ENCODE assay signal across 9 mouse cellular contexts in the genomic region with DNA sequence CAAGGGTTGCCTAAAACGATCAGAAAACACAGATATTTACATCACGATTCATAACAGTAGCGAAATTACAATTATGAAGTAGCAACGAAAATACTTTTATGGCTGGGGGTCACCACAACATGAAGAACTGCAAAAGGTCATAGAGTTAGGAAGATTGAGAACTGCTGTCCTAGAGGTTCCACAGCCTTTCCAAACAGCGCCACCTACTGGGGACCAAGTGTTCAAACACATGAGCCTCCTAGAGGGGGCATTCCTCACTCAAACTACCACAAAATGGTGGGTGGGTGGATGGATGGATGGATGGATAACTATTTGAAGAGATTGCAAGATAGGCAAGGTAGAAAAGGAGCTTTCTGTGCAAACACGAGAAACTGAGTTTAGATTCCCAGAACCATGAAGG.
A peak's percentile ranks its signal among the peaks of the same experiment; 100 is the strongest.
DNase-seq lines count a peak whose midpoint lies in the region; ATAC-seq and TF ChIP-seq lines count a peak whose summit lies in the region.
"Had no signal": no experiment of that assay in that cellular context is flagged by ENCODE, and none has a peak within 500 bp of the region (broad histone marks: within the 10 kb centered on the region; RNA-seq: fewer than 3 reads in every experiment).

No protein-coding gene starts in this region.

- no peak for ATAC-seq in lung, embryonic 14.5 days (ENCODE audit: insufficient read depth)

- no peaks in the 10 kb centered on the region for H3K9me3 ChIP-seq in lung, embryonic 14.5 days (ENCODE audit: low read depth, low read length)
- H3K9me3 ChIP-seq: forebrain, embryonic 10.5 days had no signal

- H3K36me3 ChIP-seq in lung, embryonic 14.5 days (ENCODE audit: insufficient read depth) = no peaks in the 10 kb centered on the region
- H3K36me3 ChIP-seq in thymus, adult 2 months (ENCODE audit: control insufficient read depth, insufficient read depth, low read length) = no peaks in the 10 kb centered on the region
- H3K36me3 ChIP-seq: forebrain, embryonic 10.5 days had no signal

- no peak overlapping the region for H3K27ac ChIP-seq in lung, embryonic 14.5 days (ENCODE audit: low read depth)
- H3K27ac ChIP-seq in thymus, adult 2 months (ENCODE audit: control insufficient read depth, insufficient read depth, low read length) = no peak overlapping the region
- H3K27ac ChIP-seq: forebrain, embryonic 10.5 days had no signal

- H3K9ac ChIP-seq in lung, embryonic 14.5 days = no peak overlapping the region

- peak; percentile 66 for TF ChIP-seq CTCF in lung, embryonic 14.5 days (IDR thresholded peaks at IDR 0.05; ENCODE audit: low read depth)
- no peak for TF ChIP-seq CTCF in thymus, adult 2 months (IDR thresholded peaks at IDR 0.05; ENCODE audit: borderline replicate concordance, control insufficient read depth, extremely low read depth, insufficient read depth, low read length, poor library complexity)

- peak; percentile 24 for DNase-seq in embryo, embryonic 10.5 days (ENCODE audit: low spot score)
- DNase-seq in embryo, embryonic 11 days = no peak
- DNase-seq in lung, embryonic 14.5 days = peak; percentile 47
- DNase-seq in lung, postnatal 36 days = no peak
- peak; percentile 45 for DNase-seq in brain, adult 2 months (ENCODE audit: low read depth, low spot score)
- DNase-seq in mesoderm, embryonic 11.5 days (ENCODE audit: low read depth, low spot score) = peak; percentile 35
- no peak for DNase-seq in thymus, adult 2 months
- DNase-seq in yolk sac, embryonic 10.5 days (ENCODE audit: low spot score) = no peak

- H3K27me3 ChIP-seq in lung, embryonic 14.5 days (ENCODE audit: insufficient read depth, low read length) = no peaks in the 10 kb centered on the region
- no peaks in the 10 kb centered on the region for H3K27me3 ChIP-seq in thymus, adult 2 months (ENCODE audit: control insufficient read depth, insufficient read depth, low read length)

- 80% methylated on average over 6 of the region's 6 CpGs for WGBS in lung, embryonic 14.5 days
- WGBS in thymus, adult 2 months = 78% methylated on average over 6 of the region's 6 CpGs

- TF ChIP-seq POLR2A in thymus, adult 2 months (IDR thresholded peaks at IDR 0.05; ENCODE audit: control insufficient read depth, extremely low read depth, insufficient read depth, low read length, poor library complexity) = no peak

- no peak overlapping the region for H3K4me3 ChIP-seq in lung, embryonic 14.5 days (ENCODE audit: low read depth, low read length)
- H3K4me3 ChIP-seq in thymus, adult 2 months (ENCODE audit: control insufficient read depth, insufficient read depth, low read length) = no peak overlapping the region
- H3K4me3 ChIP-seq: forebrain, embryonic 10.5 days had no signal

- H3K4me1 ChIP-seq in lung, embryonic 14.5 days (ENCODE audit: insufficient read depth) = no peaks in the 10 kb centered on the region
- H3K4me1 ChIP-seq in thymus, adult 2 months (replicated peaks; ENCODE audit: control insufficient read depth, insufficient read depth, low read length) = no peaks in the 10 kb centered on the region
- H3K4me1 ChIP-seq: forebrain, embryonic 10.5 days had no signal

- no peak overlapping the region for H3K4me2 ChIP-seq in lung, embryonic 14.5 days

Comparison
In these comparisons a context has a peak if more than half of its experiments do, and no peak if none do; other contexts are left out.
1. DNase-seq: peak in embryo, embryonic 10.5 days (single experiment), lung, embryonic 14.5 days (single experiment), brain, adult 2 months (single experiment) and mesoderm, embryonic 11.5 days (single experiment); none in embryo, embryonic 11 days (single experiment), lung, postnatal 36 days (single experiment), thymus, adult 2 months (single experiment) and yolk sac, embryonic 10.5 days (single experiment).